Mouse (Mus musculus): ENCODE measurements around the gene Ccdc110. TPM values are rescaled to one million over a fixed set of nuclear protein-coding genes. Genes with fewer than 3 reads are reported as not detected.
A peak's percentile ranks its signal among the peaks of the same experiment; 100 is the strongest.

Gene Ccdc110
- polyA plus RNA-seq, 1 experiment from 2014 or later = not detected

DNA sequence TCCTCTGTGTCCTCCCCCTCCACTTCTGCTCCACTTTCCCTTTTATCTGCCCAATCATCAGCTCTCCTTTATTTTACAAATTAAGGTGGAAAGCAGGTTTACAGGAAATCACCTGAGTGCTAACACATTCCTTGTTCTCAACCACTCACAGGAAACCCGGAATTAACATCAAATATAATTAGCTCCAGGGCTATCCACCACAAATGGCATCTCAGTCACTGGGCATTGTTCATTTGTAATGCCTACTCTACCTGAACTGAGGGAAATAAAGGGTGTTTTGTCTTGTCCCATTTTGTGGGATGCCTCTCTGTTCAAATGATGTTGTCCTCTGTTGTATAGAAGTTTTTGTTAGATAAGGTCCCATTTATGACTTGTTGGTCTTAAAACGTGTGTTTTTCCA is 16.2 kb downstream of the Ccdc110 start:
- ATAC-seq (ENCODE audit: low FRiP score, low TSS enrichment) = no peak
- 55% methylated on average over 2 of the region's 2 CpGs for WGBS
- no peaks in the 10 kb centered on the region for H3K27me3 ChIP-seq (ENCODE audit: control insufficient read depth, insufficient read depth, low read length)
- no peak overlapping the region for H3K4me3 ChIP-seq (ENCODE audit: low read length)
- H3K9ac ChIP-seq (ENCODE audit: low read depth, low read length) = no peak overlapping the region
- H3K4me1 ChIP-seq (ENCODE audit: control insufficient read depth, insufficient read depth, low read length) = no peaks in the 10 kb centered on the region
- H3K27ac ChIP-seq (ENCODE audit: low read depth, low read length) = no peak overlapping the region
- H3K9me3 ChIP-seq (ENCODE audit: control insufficient read depth, low read length) = no peaks in the 10 kb centered on the region
- H3K4me2 ChIP-seq (replicated peaks; ENCODE audit: low read depth, low read length) = no peak overlapping the region
- H3K36me3 ChIP-seq (ENCODE audit: control insufficient read depth, insufficient read depth, low read length) = no peaks in the 10 kb centered on the region

DNA sequence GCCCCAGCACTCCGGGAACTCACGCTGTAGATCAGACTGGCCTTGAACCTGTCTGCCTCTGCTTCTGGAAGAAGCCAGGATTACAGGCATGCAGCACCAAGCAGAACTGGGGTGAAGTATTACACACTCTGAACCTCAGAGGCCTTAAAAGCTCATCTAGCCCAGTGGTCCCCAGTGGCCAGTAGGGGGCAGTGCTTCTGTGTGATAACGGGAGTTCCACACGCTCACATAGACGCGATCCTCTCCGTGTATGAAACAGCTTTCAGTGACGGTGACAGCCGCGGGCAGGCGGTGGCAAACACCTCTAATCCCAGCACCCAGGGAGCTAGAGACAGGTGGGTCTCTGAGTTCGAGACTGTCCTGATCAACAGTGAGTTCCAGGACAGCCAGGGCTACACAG is 36.5 kb downstream of the Ccdc110 start:
- H3K4me1 ChIP-seq (ENCODE audit: control insufficient read depth, insufficient read depth, low read length) = no peaks in the 10 kb centered on the region
- H3K4me2 ChIP-seq (replicated peaks; ENCODE audit: low read depth, low read length) = no peak overlapping the region
- H3K4me3 ChIP-seq (ENCODE audit: low read length) = no peak overlapping the region
- H3K27me3 ChIP-seq (ENCODE audit: control insufficient read depth, insufficient read depth, low read length) = no peaks in the 10 kb centered on the region
- ATAC-seq (ENCODE audit: low FRiP score, low TSS enrichment) = no peak
- H3K36me3 ChIP-seq (ENCODE audit: control insufficient read depth, insufficient read depth, low read length) = no peaks in the 10 kb centered on the region
- H3K9me3 ChIP-seq (ENCODE audit: control insufficient read depth, low read length) = no peaks in the 10 kb centered on the region
- no peak overlapping the region for H3K27ac ChIP-seq (ENCODE audit: low read depth, low read length)
- no peak overlapping the region for H3K9ac ChIP-seq (ENCODE audit: low read depth, low read length)
- 94% methylated on average over 12 of the region's 12 CpGs for WGBS

DNA sequence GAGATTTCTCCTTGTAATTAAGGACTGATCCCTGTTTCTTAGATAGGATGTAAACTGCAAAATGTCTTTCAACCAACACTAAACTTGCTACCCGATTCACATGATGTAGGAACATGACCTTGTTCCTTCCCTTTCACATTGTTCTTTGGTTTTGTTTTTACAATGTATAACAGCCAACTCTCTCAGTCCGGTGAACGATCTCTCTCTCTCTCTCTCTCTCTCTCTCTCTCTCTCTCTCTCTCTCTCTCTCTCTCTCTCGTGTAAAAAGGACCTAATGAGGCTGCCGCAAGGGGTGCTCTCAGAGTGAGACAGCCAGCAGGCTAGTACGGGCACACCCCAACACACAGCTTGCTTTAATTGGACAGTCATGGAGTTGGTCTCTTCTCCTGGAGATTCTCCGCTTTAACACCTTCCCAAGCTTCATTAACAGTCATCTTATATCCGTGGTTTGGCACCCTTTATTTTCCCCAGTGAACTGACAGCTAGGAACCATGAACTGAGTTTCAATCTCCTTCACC is 39.6 kb downstream of the Ccdc110 start:
- Histone ChIP-seq H3K36me3 (ENCODE audit: control insufficient read depth, insufficient read depth, low read length) (peaks cover 3% of the 10 kb centered on the region; the same call in 1 of the 2 replicates), H3K9me3 (ENCODE audit: control insufficient read depth, low read length) (no peaks in the 10 kb centered on the region), H3K4me2 (replicated peaks; ENCODE audit: low read depth, low read length) (peak overlapping the region; percentile 54), H3K27me3 (ENCODE audit: control insufficient read depth, insufficient read depth, low read length) (no peaks in the 10 kb centered on the region), H3K27ac (ENCODE audit: low read depth, low read length) (no peak overlapping the region), H3K4me3 (ENCODE audit: low read length) (no peak overlapping the region), H3K9ac (ENCODE audit: low read depth, low read length) (no peak overlapping the region), H3K4me1 (ENCODE audit: control insufficient read depth, insufficient read depth, low read length) (no peaks in the 10 kb centered on the region)
- ATAC-seq (ENCODE audit: low FRiP score, low TSS enrichment) = no peak
- 68% methylated on average over 8 of the region's 8 CpGs for WGBS

DNA sequence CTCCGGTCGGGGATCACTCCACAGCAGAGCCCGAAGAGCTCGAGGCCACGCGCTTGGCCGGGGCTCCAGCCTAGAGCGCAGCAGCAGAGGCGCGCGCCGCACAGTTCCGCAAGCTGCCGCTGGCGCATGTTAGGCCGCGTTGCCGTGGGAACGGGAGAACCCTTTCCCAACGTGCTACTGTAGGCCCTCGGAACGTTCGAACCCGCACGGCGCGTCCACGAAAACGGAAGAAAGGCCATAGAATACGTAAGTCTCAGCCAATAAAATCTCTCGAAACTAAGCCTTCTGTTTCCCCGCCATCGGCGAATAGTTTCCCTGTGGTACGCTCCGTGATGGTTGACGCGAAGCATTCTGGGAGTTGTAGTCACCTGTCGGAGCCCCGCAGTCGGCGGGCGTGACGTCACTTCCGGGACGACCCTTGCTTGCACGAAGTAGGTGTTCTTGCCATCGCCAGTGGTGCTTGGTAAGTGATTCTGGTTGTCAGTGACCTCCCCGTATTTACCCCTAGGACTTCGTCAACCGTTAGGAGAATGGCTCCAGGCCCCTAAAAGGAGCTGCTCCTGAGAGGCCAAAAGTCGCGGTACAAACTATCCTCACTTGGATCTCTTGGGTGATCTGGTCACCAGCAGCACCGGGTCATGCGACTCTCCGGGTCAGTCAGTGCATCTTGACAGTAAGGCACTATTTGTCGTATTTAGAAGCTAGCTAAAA is 40.9 kb downstream of the Ccdc110 start, which contains the start of the genes 1700029J07Rik and Ufsp2:
TSS of gene 1700029J07Rik (minus strand) at position 127 of the 711 bp plus-strand sequence.
TSS of gene Ufsp2 (plus strand) at position 403 of the 711 bp plus-strand sequence.
- under 1% methylated on average over 57 of the region's 57 CpGs for WGBS
- Histone ChIP-seq H3K27me3 (ENCODE audit: control insufficient read depth, insufficient read depth, low read length) (no peaks in the 10 kb centered on the region), H3K4me1 (ENCODE audit: control insufficient read depth, insufficient read depth, low read length) (no peaks in the 10 kb centered on the region), H3K36me3 (ENCODE audit: control insufficient read depth, insufficient read depth, low read length) (peaks cover 9% of the 10 kb centered on the region; the same call in 1 of the 2 replicates), H3K4me3 (ENCODE audit: low read length) (peak within 1 kb of the TSS; percentile 60), H3K4me2 (replicated peaks; ENCODE audit: low read depth, low read length) (peak within 1 kb of the TSS; percentile 63), H3K9ac (ENCODE audit: low read depth, low read length) (peak within 1 kb of the TSS; percentile 66), H3K9me3 (ENCODE audit: control insufficient read depth, low read length) (no peaks in the 10 kb centered on the region), H3K27ac (ENCODE audit: low read depth, low read length) (peak within 1 kb of the TSS; percentile 74)
- ATAC-seq (ENCODE audit: low FRiP score, low TSS enrichment) = peak; percentile 98

DNA sequence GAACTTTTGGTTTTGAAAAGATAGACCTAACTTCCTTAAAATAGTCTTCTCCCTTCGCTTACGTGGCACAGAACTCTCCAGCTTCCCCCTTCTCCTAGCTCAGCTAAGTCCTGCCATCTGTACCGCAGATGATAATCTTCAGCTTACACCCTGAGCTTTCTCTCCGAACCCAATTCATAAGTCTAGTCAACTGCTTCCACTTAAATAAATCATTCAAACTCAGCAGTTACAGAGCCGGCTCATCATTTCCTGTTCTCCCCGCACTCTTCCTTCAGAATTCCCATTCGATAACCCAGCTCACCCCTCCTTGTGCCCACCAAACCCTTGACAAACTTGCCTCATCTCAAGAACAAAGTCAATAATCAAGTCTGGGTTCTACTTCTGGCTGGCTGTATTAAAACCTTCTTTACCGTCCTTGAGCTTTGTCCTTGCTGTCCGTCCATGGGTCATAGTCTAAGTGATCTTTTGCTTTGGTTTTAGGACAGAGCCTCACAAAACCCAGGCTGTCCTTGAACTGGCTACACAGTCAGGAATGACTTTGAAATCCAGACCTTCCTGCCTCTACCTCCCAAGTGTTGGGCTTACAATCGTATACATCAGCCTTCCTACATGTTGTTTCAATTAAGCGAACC is 41.5 kb downstream of the Ccdc110 start:
- WGBS = 64% methylated on average over 11 of the region's 11 CpGs
- Histone ChIP-seq H3K9me3 (ENCODE audit: control insufficient read depth, low read length) (no peaks in the 10 kb centered on the region), H3K4me2 (replicated peaks; ENCODE audit: low read depth, low read length) (peak overlapping the region; percentile 63), H3K27ac (ENCODE audit: low read depth, low read length) (no peak overlapping the region), H3K4me1 (ENCODE audit: control insufficient read depth, insufficient read depth, low read length) (no peaks in the 10 kb centered on the region), H3K36me3 (ENCODE audit: control insufficient read depth, insufficient read depth, low read length) (peaks cover 13% of the 10 kb centered on the region; the same call in 1 of the 2 replicates), H3K4me3 (ENCODE audit: low read length) (peak overlapping the region; percentile 60), H3K9ac (ENCODE audit: low read depth, low read length) (peak overlapping the region; percentile 66), H3K27me3 (ENCODE audit: control insufficient read depth, insufficient read depth, low read length) (no peaks in the 10 kb centered on the region)
- no peak for ATAC-seq (ENCODE audit: low FRiP score, low TSS enrichment)

DNA sequence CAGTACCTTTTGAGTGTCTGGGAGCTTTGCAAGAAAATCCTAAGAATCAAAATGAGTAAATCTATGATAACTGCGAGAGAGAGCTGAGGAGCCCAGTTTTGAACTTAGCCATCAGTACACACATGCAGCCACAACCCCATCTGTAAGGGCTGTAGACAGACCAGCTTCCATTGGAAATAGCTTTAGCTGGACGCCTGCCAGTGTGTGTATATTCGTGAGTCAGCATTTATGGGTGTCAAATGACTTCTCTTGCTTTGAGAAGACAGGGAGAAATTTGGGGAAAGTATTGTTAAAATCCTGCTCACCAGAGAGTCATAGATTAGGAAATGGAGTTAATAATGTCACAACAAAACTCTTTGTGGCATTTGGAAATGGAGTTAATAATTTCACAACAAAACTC is 52.2 kb downstream of the Ccdc110 start:
- Histone ChIP-seq H3K4me1 (ENCODE audit: control insufficient read depth, insufficient read depth, low read length) (no peaks in the 10 kb centered on the region), H3K27me3 (ENCODE audit: control insufficient read depth, insufficient read depth, low read length) (no peaks in the 10 kb centered on the region), H3K4me2 (replicated peaks; ENCODE audit: low read depth, low read length) (no peak overlapping the region), H3K27ac (ENCODE audit: low read depth, low read length) (no peak overlapping the region), H3K4me3 (ENCODE audit: low read length) (no peak overlapping the region), H3K36me3 (ENCODE audit: control insufficient read depth, insufficient read depth, low read length) (peaks cover 43% of the 10 kb centered on the region), H3K9ac (ENCODE audit: low read depth, low read length) (no peak overlapping the region), H3K9me3 (ENCODE audit: control insufficient read depth, low read length) (no peaks in the 10 kb centered on the region)
- 79% methylated on average over 3 of the region's 3 CpGs for whole genome bisulfite sequencing
- no peak for ATAC-seq (ENCODE audit: low FRiP score, low TSS enrichment)

DNA sequence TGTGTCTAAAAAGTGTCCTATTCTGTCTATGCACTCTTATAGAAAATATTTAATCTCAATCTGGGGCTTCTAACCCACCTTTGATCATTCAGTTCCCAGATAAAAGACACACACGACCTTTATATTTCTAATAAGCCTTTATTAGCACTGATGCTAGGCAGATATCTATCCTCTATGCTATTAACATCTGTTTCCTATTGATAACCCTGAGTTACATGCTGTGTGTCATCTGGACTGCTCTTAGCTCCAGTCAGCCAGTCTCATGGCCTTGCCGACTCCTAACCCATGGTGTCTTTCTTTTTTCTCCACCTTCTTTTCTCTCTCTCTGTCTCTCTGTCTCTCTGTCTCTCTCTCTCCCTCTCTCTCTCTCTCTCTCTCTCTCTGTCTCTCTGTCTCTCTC is 53.8 kb downstream of the Ccdc110 start:
- ATAC-seq (ENCODE audit: low FRiP score, low TSS enrichment) = no peak
- no peak overlapping the region for H3K9ac ChIP-seq (ENCODE audit: low read depth, low read length)
- peaks cover 39% of the 10 kb centered on the region for H3K36me3 ChIP-seq (ENCODE audit: control insufficient read depth, insufficient read depth, low read length)
- 78% methylated on average over 2 of the region's 2 CpGs for WGBS
- H3K4me3 ChIP-seq (ENCODE audit: low read length) = no peak overlapping the region
- no peak overlapping the region for H3K27ac ChIP-seq (ENCODE audit: low read depth, low read length)
- H3K9me3 ChIP-seq (ENCODE audit: control insufficient read depth, low read length) = no peaks in the 10 kb centered on the region
- H3K4me2 ChIP-seq (replicated peaks; ENCODE audit: low read depth, low read length) = no peak overlapping the region
- H3K4me1 ChIP-seq (ENCODE audit: control insufficient read depth, insufficient read depth, low read length) = no peaks in the 10 kb centered on the region
- no peaks in the 10 kb centered on the region for H3K27me3 ChIP-seq (ENCODE audit: control insufficient read depth, insufficient read depth, low read length)

DNA sequence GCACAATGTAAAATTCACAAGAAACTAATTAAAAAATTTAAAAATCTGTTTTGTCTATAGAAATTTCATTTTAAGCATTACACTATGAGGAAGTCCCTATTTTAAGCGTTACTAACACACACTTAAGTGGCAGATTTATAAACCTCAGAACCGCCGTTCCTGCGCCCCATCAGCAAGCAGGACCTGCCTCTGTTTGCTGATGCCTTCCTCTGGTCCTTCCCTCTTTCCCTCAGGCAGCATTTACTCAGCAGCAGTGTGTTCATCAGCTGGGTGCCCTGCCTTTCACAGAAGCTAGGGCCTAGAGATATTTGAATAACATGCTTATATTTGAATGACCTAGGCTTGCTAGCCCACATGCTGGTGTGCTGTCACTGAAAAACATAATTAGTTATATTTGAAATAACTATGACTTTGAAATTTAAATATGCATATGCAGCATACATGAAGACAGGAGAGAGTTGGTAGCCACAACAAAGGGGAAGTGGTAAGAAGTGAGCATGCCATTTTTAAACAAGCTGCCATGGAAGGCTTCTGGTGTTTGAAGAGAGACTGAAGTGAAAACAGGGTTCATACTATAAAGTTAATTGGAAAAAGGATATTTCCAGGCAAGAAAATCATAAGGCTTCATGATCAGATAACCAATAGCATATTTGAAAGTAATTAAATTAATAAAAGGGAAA is 56.4 kb downstream of the Ccdc110 start:
- Histone ChIP-seq H3K9me3 (ENCODE audit: control insufficient read depth, low read length) (no peaks in the 10 kb centered on the region), H3K4me2 (replicated peaks; ENCODE audit: low read depth, low read length) (no peak overlapping the region), H3K4me1 (ENCODE audit: control insufficient read depth, insufficient read depth, low read length) (no peaks in the 10 kb centered on the region), H3K27me3 (ENCODE audit: control insufficient read depth, insufficient read depth, low read length) (no peaks in the 10 kb centered on the region), H3K27ac (ENCODE audit: low read depth, low read length) (no peak overlapping the region), H3K36me3 (ENCODE audit: control insufficient read depth, insufficient read depth, low read length) (peaks cover 34% of the 10 kb centered on the region), H3K4me3 (ENCODE audit: low read length) (no peak overlapping the region), H3K9ac (ENCODE audit: low read depth, low read length) (no peak overlapping the region)
- no peak for ATAC-seq (ENCODE audit: low FRiP score, low TSS enrichment)
- WGBS = 88% methylated on average over 4 of the region's 4 CpGs
